Mouse (Mus musculus) E14TG2a.4 (cell line): ENCODE measurements at regions not wholly inside any gene's neighbourhood (a gene's known extent, or its start where the extent isn't known, plus 50 kb on each side); places are given as distances from the start of the nearest gene placed in this dataset.

ENCODE experiments used
- CTCF ChIP-seq: conservative IDR thresholded peaks from 2 replicates; pipeline ENCODE4 v1.5.1; 2014; ENCODE audit warnings: low read length
- NANOG ChIP-seq: IDR thresholded peaks from 2 replicates; pipeline ENCODE4 v1.6.1; 2014; ENCODE audit warnings: borderline replicate concordance, low read length, mixed read lengths
- POU5F1 ChIP-seq: IDR thresholded peaks from 2 replicates; pipeline ENCODE4 v1.6.1; 2014; ENCODE audit warnings: low read length, borderline replicate concordance

- TF ChIP-seq CTCF (peak; percentile 65), NANOG (no peak), POU5F1 (no peak)
Observed at GRCm38 (mm10) chr9:41242372-41242771, 80.9 kb upstream of the Ubash3b start.
